Mouse (Mus musculus) stomach, embryonic 15.5 days (tissue): ENCODE results near the gene Retsat. TPM values are rescaled to one million over a fixed set of nuclear protein-coding genes. Genes with fewer than 3 reads are reported as not detected.
A peak's percentile ranks its signal among the peaks of the same experiment; 100 is the strongest.

ENCODE experiments used
- ATAC-seq: fragments of 200-750 bp; cut with Nextera tagmentation; 2 replicates; pipeline ENCODE4 v1.8.0; 2017; ENCODE audit warnings: low read depth, moderate number of reproducible peaks, moderate TSS enrichment; ENCODE audit not compliant: insufficient read depth, low FRiP score
- H3K27ac ChIP-seq: fragments of 300-500 bp; sonication (generic); 2 replicates; pipeline ENCODE4 v1.5.1; 2015; ENCODE audit warnings: mild to moderate bottlenecking, inconsistent platforms
- H3K27me3 ChIP-seq: fragments of 300-500 bp; sonication (generic); replicated peaks from 2 replicates; pipeline ENCODE4 v1.6.1; 2015; ENCODE audit warnings: inconsistent platforms
- H3K36me3 ChIP-seq: fragments of 300-500 bp; sonication (generic); 2 replicates; pipeline ENCODE4 v1.6.1; 2015; ENCODE audit warnings: inconsistent platforms
- H3K4me1 ChIP-seq: fragments of 300-500 bp; sonication (generic); 2 replicates; pipeline ENCODE4 v1.6.1; 2015; ENCODE audit warnings: inconsistent platforms
- H3K4me2 ChIP-seq: fragments of 300-500 bp; sonication (generic); 2 replicates; pipeline ENCODE4 v1.6.1; 2015; ENCODE audit warnings: mild to moderate bottlenecking, inconsistent platforms
- H3K4me3 ChIP-seq: fragments of 300-500 bp; sonication (generic); replicated peaks from 2 replicates; pipeline ENCODE4 v1.5.1; 2015; ENCODE audit warnings: inconsistent platforms
- H3K9ac ChIP-seq: fragments of 300-500 bp; sonication (generic); 2 replicates; pipeline ENCODE4 v1.6.1; 2015; ENCODE audit warnings: inconsistent platforms
- H3K9me3 ChIP-seq: fragments of 300-500 bp; sonication (generic); 2 replicates; pipeline ENCODE4 v1.6.1; 2016; ENCODE audit warnings: inconsistent platforms
- WGBS: fragments of 180-500 bp; shearing (Covaris S2); methylation state at CpG from one replicate; pipeline ENCODE4 v1.1.7; 2015; 5-methylcytosine and 5-hydroxymethylcytosine counted together
- polyA plus RNA-seq: library from polyadenylated mRNA; unstranded; fragments of >200 nt; fragmentation: Nextera tagmentation; extraction: Ambion mirVana; gene quantifications from 2 replicates; pipeline ENCODE4 v1.2.1, GENCODE M21; 2015

The Retsat gene
- 21.5 and 22.3 TPM in 2 replicates for polyA plus RNA-seq

- H3K27me3 ChIP-seq = no peaks in the 10 kb centered on the region
- no peaks in the 10 kb centered on the region for H3K9me3 ChIP-seq
- WGBS = under 1% methylated on average over 38 of the region's 38 CpGs
- peak; percentile 90 for ATAC-seq
- H3K4me3 ChIP-seq = peak within 1 kb of the TSS; percentile 71
- H3K4me1 ChIP-seq = peaks cover 6% of the 10 kb centered on the region
- H3K4me2 ChIP-seq = peak within 1 kb of the TSS; percentile 65
- H3K9ac ChIP-seq = peak within 1 kb of the TSS; percentile 57
- peak within 1 kb of the TSS; percentile 83 for H3K27ac ChIP-seq
- H3K36me3 ChIP-seq = no peaks in the 10 kb centered on the region
Observed at GRCm38 (mm10) chr6:72597956-72598753, at the start of gene Retsat, which contains the start of gene Elmod3. Retsat (plus strand) TSS chr6:72598475. Elmod3 (minus strand) TSS chr6:72598413.

- H3K9me3 ChIP-seq = no peaks in the 10 kb centered on the region
- no peak overlapping the region; the same call in 1 of the 2 replicates for H3K4me3 ChIP-seq
- H3K27me3 ChIP-seq = no peaks in the 10 kb centered on the region
- H3K9ac ChIP-seq = no peak overlapping the region
- ATAC-seq = peak; percentile 24; the same call in 1 of the 2 replicates
- H3K27ac ChIP-seq = peak overlapping the region; percentile 65
- H3K4me2 ChIP-seq = peak overlapping the region; percentile 22
- WGBS = 49% methylated on average over 9 of the region's 9 CpGs
- H3K4me1 ChIP-seq = peaks cover 19% of the 10 kb centered on the region
- H3K36me3 ChIP-seq = 0 out of 2 replicates have a peak, but pooled peaks cover 3% of the 10 kb centered on the region
Observed at GRCm38 (mm10) chr6:72549041-72549580, 49.2 kb upstream of the Retsat start.

GRCm38 (mm10) chr6:72550025-72550424 is 48.2 kb upstream of the Retsat start:
- H3K27ac ChIP-seq = peak overlapping the region; percentile 65; the same call in 1 of the 2 replicates
- no peaks in the 10 kb centered on the region for H3K27me3 ChIP-seq
- no peak overlapping the region; the same call in 1 of the 2 replicates for H3K4me3 ChIP-seq
- no peaks in the 10 kb centered on the region for H3K9me3 ChIP-seq
- 72% methylated on average over 6 of the region's 6 CpGs for WGBS
- no peak overlapping the region for H3K9ac ChIP-seq
- peaks cover 19% of the 10 kb centered on the region for H3K4me1 ChIP-seq
- H3K36me3 ChIP-seq = 0 out of 2 replicates have a peak, but pooled peaks cover 3% of the 10 kb centered on the region
- no peak for ATAC-seq
- H3K4me2 ChIP-seq = peak overlapping the region; percentile 22; the same call in 1 of the 2 replicates

GRCm38 (mm10) chr6:72550503-72551100 is 47.7 kb upstream of the Retsat start:
- 0 out of 2 replicates have a peak, but pooled peaks cover 3% of the 10 kb centered on the region for H3K36me3 ChIP-seq
- no peaks in the 10 kb centered on the region for H3K9me3 ChIP-seq
- H3K4me2 ChIP-seq = no peak overlapping the region
- H3K9ac ChIP-seq = no peak overlapping the region
- 82% methylated on average over 10 of the region's 10 CpGs for WGBS
- no peak for ATAC-seq
- peak overlapping the region; percentile 65; the same call in 1 of the 2 replicates for H3K27ac ChIP-seq
- H3K4me1 ChIP-seq = peaks cover 19% of the 10 kb centered on the region
- H3K27me3 ChIP-seq = no peaks in the 10 kb centered on the region
- no peak overlapping the region; the same call in 1 of the 2 replicates for H3K4me3 ChIP-seq

GRCm38 (mm10) chr6:72552171-72553078 is 45.9 kb upstream of the Retsat start:
- ATAC-seq = peak; percentile 92
- 14% methylated on average over 27 of the region's 27 CpGs for WGBS
- peak overlapping the region; percentile 60 for H3K4me2 ChIP-seq

GRCm38 (mm10) chr6:72553079-72553412 is 45.2 kb upstream of the Retsat start:
- peak overlapping the region; percentile 29; the same call in 1 of the 2 replicates for H3K9ac ChIP-seq
- no peaks in the 10 kb centered on the region for H3K27me3 ChIP-seq
- H3K4me2 ChIP-seq = peak overlapping the region; percentile 60
- peak overlapping the region; percentile 35 for H3K4me3 ChIP-seq
- H3K36me3 ChIP-seq = no peaks in the 10 kb centered on the region
- H3K27ac ChIP-seq = peak overlapping the region; percentile 91
- WGBS = 13% methylated on average over 8 of the region's 8 CpGs
- peaks cover 19% of the 10 kb centered on the region for H3K4me1 ChIP-seq
- no peaks in the 10 kb centered on the region for H3K9me3 ChIP-seq
- ATAC-seq = no peak

More at GRCm38 (mm10) chr6:72552171-72553078, 45.9 kb upstream of the Retsat start:
- H3K4me3 ChIP-seq = peak overlapping the region; percentile 35
- peaks cover 19% of the 10 kb centered on the region for H3K4me1 ChIP-seq
- H3K9me3 ChIP-seq = no peaks in the 10 kb centered on the region
- no peaks in the 10 kb centered on the region for H3K27me3 ChIP-seq
- H3K9ac ChIP-seq = no peak overlapping the region
- no peaks in the 10 kb centered on the region for H3K36me3 ChIP-seq
- H3K27ac ChIP-seq = peak overlapping the region; percentile 91

GRCm38 (mm10) chr6:72560801-72561200 is 37.5 kb upstream of the Retsat start:
- no peaks in the 10 kb centered on the region for H3K36me3 ChIP-seq
- no peak for ATAC-seq
- no peaks in the 10 kb centered on the region for H3K9me3 ChIP-seq
- no peak overlapping the region for H3K9ac ChIP-seq
- no peaks in the 10 kb centered on the region for H3K27me3 ChIP-seq
- no peak overlapping the region for H3K4me2 ChIP-seq
- H3K4me1 ChIP-seq = peaks cover 4% of the 10 kb centered on the region; the same call in 1 of the 2 replicates
- WGBS = 60% methylated on average over 8 of the region's 8 CpGs
- no peak overlapping the region for H3K4me3 ChIP-seq
- no peak overlapping the region for H3K27ac ChIP-seq

- Histone ChIP-seq H3K27me3 (no peaks in the 10 kb centered on the region), H3K4me3 (no peak overlapping the region), H3K27ac (no peak overlapping the region), H3K36me3 (no peaks in the 10 kb centered on the region), H3K4me1 (peaks cover 5% of the 10 kb centered on the region; the same call in 1 of the 2 replicates), H3K9ac (no peak overlapping the region), H3K4me2 (no peak overlapping the region), H3K9me3 (no peaks in the 10 kb centered on the region)
- 50% methylated on average over 6 of the region's 6 CpGs for WGBS
- ATAC-seq = no peak
Observed at GRCm38 (mm10) chr6:72562486-72562885, 35.8 kb upstream of the Retsat start.

GRCm38 (mm10) chr6:72562894-72563293 is 35.4 kb upstream of the Retsat start:
- ATAC-seq = no peak
- H3K27me3 ChIP-seq = no peaks in the 10 kb centered on the region
- WGBS = 83% methylated on average over 5 of the region's 5 CpGs
- no peak overlapping the region for H3K27ac ChIP-seq
- H3K9ac ChIP-seq = no peak overlapping the region
- H3K4me1 ChIP-seq = peaks cover 5% of the 10 kb centered on the region; the same call in 1 of the 2 replicates
- no peak overlapping the region for H3K4me3 ChIP-seq
- H3K4me2 ChIP-seq = no peak overlapping the region
- H3K36me3 ChIP-seq = no peaks in the 10 kb centered on the region
- no peaks in the 10 kb centered on the region for H3K9me3 ChIP-seq

GRCm38 (mm10) chr6:72565506-72565905 is 32.8 kb upstream of the Retsat start:
- H3K27ac ChIP-seq = no peak overlapping the region
- no peaks in the 10 kb centered on the region for H3K27me3 ChIP-seq
- H3K4me2 ChIP-seq = no peak overlapping the region
- 0 out of 2 replicates have a peak, but pooled peaks cover 5% of the 10 kb centered on the region for H3K36me3 ChIP-seq
- H3K9ac ChIP-seq = no peak overlapping the region
- H3K4me1 ChIP-seq = peaks cover 5% of the 10 kb centered on the region; the same call in 1 of the 2 replicates
- 73% methylated on average over 7 of the region's 7 CpGs for WGBS
- no peak overlapping the region for H3K4me3 ChIP-seq
- no peaks in the 10 kb centered on the region for H3K9me3 ChIP-seq
- ATAC-seq = no peak

GRCm38 (mm10) chr6:72566044-72566443 is 32.2 kb upstream of the Retsat start:
- no peak overlapping the region for H3K4me2 ChIP-seq
- no peaks in the 10 kb centered on the region for H3K27me3 ChIP-seq
- H3K36me3 ChIP-seq = 0 out of 2 replicates have a peak, but pooled peaks cover 5% of the 10 kb centered on the region
- ATAC-seq = peak; percentile 65
- H3K9me3 ChIP-seq = no peaks in the 10 kb centered on the region
- peaks cover 5% of the 10 kb centered on the region; the same call in 1 of the 2 replicates for H3K4me1 ChIP-seq
- 3% methylated on average over 4 of the region's 4 CpGs for WGBS
- H3K4me3 ChIP-seq = no peak overlapping the region
- no peak overlapping the region for H3K27ac ChIP-seq
- no peak overlapping the region for H3K9ac ChIP-seq
